Mouse (Mus musculus): Measurements from ENCODE around the gene Gm13420.
"Not testable (repeated sequence)": the region's sequence is repeated elsewhere in the genome, so short reads cannot be mapped to it uniquely, and the experiment has no call there.

The Gm13420 gene

GRCm38 (mm10) chr2:29738799-29739198 lies 12.7 kb downstream of the Gm13420 start:
- DNase-seq (ENCODE audit: low spot score in 2 of 2), result no peak

- DNase-seq (ENCODE audit: low spot score in 2 of 2), result no peak
These were observed 14.1 kb downstream of the Gm13420 start for GRCm38 (mm10) chr2:29737209-29737925.

- DNase-seq (ENCODE audit: low spot score in 2 of 2), result no peak
These were observed 15.8 kb downstream of the Gm13420 start for GRCm38 (mm10) chr2:29735708-29736107.

GRCm38 (mm10) chr2:29733348-29733747 lies 18.1 kb downstream of the Gm13420 start:
- DNase-seq (ENCODE audit: low spot score in 2 of 2), result no peak

- no peak for DNase-seq (ENCODE audit: low spot score in 2 of 2)
These were observed 18.9 kb downstream of the Gm13420 start for GRCm38 (mm10) chr2:29732559-29732958.

- peak; percentile 36 for DNase-seq (ENCODE audit: low spot score in 2 of 2)
These were observed 19.9 kb downstream of the Gm13420 start for GRCm38 (mm10) chr2:29731545-29731944.

- no peak for DNase-seq (ENCODE audit: low spot score in 2 of 2)
These were observed 22.0 kb downstream of the Gm13420 start for GRCm38 (mm10) chr2:29729500-29729899.

GRCm38 (mm10) chr2:29724664-29725365 lies 26.7 kb downstream of the Gm13420 start:
- peak in 1 of 2 experiments; percentile 29 for DNase-seq (ENCODE audit: low spot score in 2 of 2)

GRCm38 (mm10) chr2:29723132-29723531 lies 28.4 kb downstream of the Gm13420 start:
- DNase-seq (ENCODE audit: low spot score in 2 of 2), result no peak

- no peak for DNase-seq (ENCODE audit: low spot score in 2 of 2)
These were observed 32.9 kb downstream of the Gm13420 start for GRCm38 (mm10) chr2:29718581-29718980.

GRCm38 (mm10) chr2:29716691-29717090 lies 34.8 kb downstream of the Gm13420 start:
- DNase-seq (ENCODE audit: low spot score in 2 of 2), result no peak

- DNase-seq (ENCODE audit: low spot score in 2 of 2), result no peak
These were observed 35.3 kb downstream of the Gm13420 start for GRCm38 (mm10) chr2:29716143-29716542.

- no peak for DNase-seq (ENCODE audit: low spot score in 2 of 2)
These were observed 37.4 kb downstream of the Gm13420 start for GRCm38 (mm10) chr2:29714127-29714526.

- DNase-seq (ENCODE audit: low spot score in 2 of 2), result no peak
These were observed 38.0 kb downstream of the Gm13420 start for GRCm38 (mm10) chr2:29713501-29713900.

GRCm38 (mm10) chr2:29711877-29712276 lies 39.6 kb downstream of the Gm13420 start:
- no peak for DNase-seq (ENCODE audit: low spot score in 2 of 2)

- DNase-seq (ENCODE audit: low spot score in 2 of 2), result no peak
These were observed 40.4 kb downstream of the Gm13420 start for GRCm38 (mm10) chr2:29711038-29711437.

- DNase-seq (ENCODE audit: low spot score in 2 of 2), result not testable (repeated sequence)
These were observed 43.3 kb downstream of the Gm13420 start for GRCm38 (mm10) chr2:29708209-29708608.

- DNase-seq (ENCODE audit: low spot score in 2 of 2), result peak in 1 of 2 experiments; percentile 19
These were observed 43.8 kb downstream of the Gm13420 start for GRCm38 (mm10) chr2:29707731-29708130.

- peak; percentile 56 for DNase-seq (ENCODE audit: low spot score in 2 of 2)
These were observed 44.5 kb downstream of the Gm13420 start for GRCm38 (mm10) chr2:29706726-29707620.

GRCm38 (mm10) chr2:29705493-29705892 lies 46.0 kb downstream of the Gm13420 start:
- no peak for DNase-seq (ENCODE audit: low spot score in 2 of 2)

- no peak for DNase-seq (ENCODE audit: low spot score in 2 of 2)
These were observed 48.1 kb downstream of the Gm13420 start for GRCm38 (mm10) chr2:29703104-29704081.
